Mouse (Mus musculus) MEL (cell line): ENCODE measurements around the gene Tmem182.

ENCODE experiments used
- BHLHE40 ChIP-seq: IDR thresholded peaks from 2 replicates; pipeline ENCODE4 v1.6.1; 2012; ENCODE audit warnings: low read depth, mild to moderate bottlenecking, inconsistent platforms, low read length, improper control_type of control experiment, borderline replicate concordance
- CHD1 ChIP-seq: IDR thresholded peaks from 2 replicates; pipeline ENCODE4 v1.6.1; 2012; ENCODE audit warnings: low read depth, mild to moderate bottlenecking, inconsistent platforms, low read length, improper control_type of control experiment
- CTCF ChIP-seq, 3 experiments: IDR thresholded peaks in 2 of 3; conservative IDR thresholded peaks in 1 of 3; 2 replicates each; pipeline ENCODE4 v1.5.1; 2011 to 2012; ENCODE audit warnings: low read length in 3 of 3, low read depth in 2 of 3, mild to moderate bottlenecking in 2 of 3, improper control_type of control experiment in 1 of 3, inconsistent platforms in 1 of 3, mixed read lengths in 1 of 3, moderate library complexity in 1 of 3; ENCODE audit not compliant: control insufficient read depth in 1 of 3, insufficient read depth in 1 of 3, poor library complexity in 1 of 3, severe bottlenecking in 1 of 3
- JUND ChIP-seq: IDR thresholded peaks from 2 replicates; pipeline ENCODE4 v1.6.1; 2011; ENCODE audit warnings: low read depth, mild to moderate bottlenecking, improper control_type of control experiment, low read length
- MAX ChIP-seq: IDR thresholded peaks from 2 replicates; pipeline ENCODE4 v1.6.1; 2011; ENCODE audit warnings: low read length, improper control_type of control experiment
- POLR2A ChIP-seq, 2 experiments: IDR thresholded peaks; 2 replicates each; pipeline ENCODE4 v1.6.1; 2011 to 2012; ENCODE audit warnings: low read length in 2 of 2, mild to moderate bottlenecking in 2 of 2, control low read depth in 1 of 2, improper control_type of control experiment in 1 of 2, low read depth in 1 of 2, moderate library complexity in 1 of 2; ENCODE audit not compliant: control insufficient read depth in 1 of 2, insufficient read depth in 1 of 2, poor library complexity in 1 of 2
- POLR2AphosphoS2 ChIP-seq: IDR thresholded peaks from 2 replicates; pipeline ENCODE4 v1.6.1; 2011; ENCODE audit warnings: low read length, improper control_type of control experiment
- USF2 ChIP-seq, 2 experiments: IDR thresholded peaks; 2 replicates each; pipeline ENCODE4 v1.6.1; 2011 to 2012; ENCODE audit warnings: improper control_type of control experiment in 2 of 2, low read length in 2 of 2, borderline replicate concordance in 1 of 2, inconsistent platforms in 1 of 2, low read depth in 1 of 2, mild to moderate bottlenecking in 1 of 2; ENCODE audit not compliant: insufficient read depth in 1 of 2
- ZNF384 ChIP-seq: IDR thresholded peaks from 2 replicates; pipeline ENCODE4 v1.6.1; 2012; ENCODE audit warnings: low read depth, mild to moderate bottlenecking, inconsistent platforms, low read length, improper control_type of control experiment

- no peak for TF ChIP-seq ZNF384
- TF ChIP-seq CTCF (IDR thresholded peaks at IDR 0.05 in 2 of 3, conservative IDR thresholded peaks at IDR 0.05 in 1 of 3; ENCODE audit: control insufficient read depth in 1 of 3, insufficient read depth in 1 of 3, low read depth in 2 of 3, low read length in 3 of 3, poor library complexity in 1 of 3, severe bottlenecking in 1 of 3): no peak
- TF ChIP-seq POLR2A (IDR thresholded peaks at IDR 0.05; ENCODE audit: control insufficient read depth in 1 of 2, insufficient read depth in 1 of 2, low read depth in 1 of 2, low read length in 2 of 2, poor library complexity in 1 of 2): no peak
- no peak for TF ChIP-seq JUND
- TF ChIP-seq POLR2AphosphoS2: no peak
- TF ChIP-seq BHLHE40: no peak
- no peak for TF ChIP-seq USF2 (IDR thresholded peaks at IDR 0.05; ENCODE audit: borderline replicate concordance in 1 of 2, insufficient read depth in 1 of 2, low read depth in 1 of 2, low read length in 2 of 2)
- no peak for TF ChIP-seq CHD1
- TF ChIP-seq MAX: no peak
Observed at GRCm38 (mm10) chr1:40771196-40771970, 34.0 kb upstream of the Tmem182 start.
